Mouse (Mus musculus): ENCODE data around the gene Card14.

Card14 gene

GRCm38 (mm10) chr11:119300986-119301385 lies 6.6 kb upstream of the Card14 start:
- DNase-seq (ENCODE audit: low read depth in 1 of 2, low spot score in 2 of 2), result no peak

- no peak for DNase-seq (ENCODE audit: low read depth in 1 of 2, low spot score in 2 of 2)
Measured at GRCm38 (mm10) chr11:119304904-119305712, 2.5 kb upstream of the Card14 start.

- DNase-seq (ENCODE audit: low read depth in 1 of 2, low spot score in 2 of 2), result no peak
Measured at GRCm38 (mm10) chr11:119306762-119307657, 558 bp upstream of the Card14 start.

- no peak for DNase-seq (ENCODE audit: low read depth in 1 of 2, low spot score in 2 of 2)
Measured at GRCm38 (mm10) chr11:119307916-119308315, 348 bp downstream of the Card14 start.

GRCm38 (mm10) chr11:119310621-119311020 lies 3.1 kb downstream of the Card14 start:
- no peak for DNase-seq (ENCODE audit: low read depth in 1 of 2, low spot score in 2 of 2)

- no peak for DNase-seq (ENCODE audit: low read depth in 1 of 2, low spot score in 2 of 2)
Measured at GRCm38 (mm10) chr11:119314252-119314936, 6.8 kb downstream of the Card14 start.

GRCm38 (mm10) chr11:119316720-119317119 lies 9.2 kb downstream of the Card14 start:
- DNase-seq (ENCODE audit: low read depth in 1 of 2, low spot score in 2 of 2), result no peak

GRCm38 (mm10) chr11:119322521-119322920 lies 15.0 kb downstream of the Card14 start:
- no peak for DNase-seq (ENCODE audit: low read depth in 1 of 2, low spot score in 2 of 2)

GRCm38 (mm10) chr11:119325068-119325467 lies 17.5 kb downstream of the Card14 start:
- DNase-seq (ENCODE audit: low read depth in 1 of 2, low spot score in 2 of 2), result no peak

GRCm38 (mm10) chr11:119330592-119330991 lies 23.0 kb downstream of the Card14 start:
- DNase-seq (ENCODE audit: low read depth in 1 of 2, low spot score in 2 of 2), result no peak

- DNase-seq (ENCODE audit: low read depth in 1 of 2, low spot score in 2 of 2), result no peak
Measured at GRCm38 (mm10) chr11:119331970-119332369, 24.4 kb downstream of the Card14 start.

- DNase-seq (ENCODE audit: low read depth in 1 of 2, low spot score in 2 of 2), result no peak
Measured at GRCm38 (mm10) chr11:119338271-119339059, 30.9 kb downstream of the Card14 start.

- DNase-seq (ENCODE audit: low read depth in 1 of 2, low spot score in 2 of 2), result no peak
Measured at GRCm38 (mm10) chr11:119339179-119339578, 31.6 kb downstream of the Card14 start.

- peak in 1 of 2 experiments; percentile 62 for DNase-seq (ENCODE audit: low read depth in 1 of 2, low spot score in 2 of 2)
Measured at GRCm38 (mm10) chr11:119339637-119340036, 32.1 kb downstream of the Card14 start.

GRCm38 (mm10) chr11:119344178-119344577 lies 36.6 kb downstream of the Card14 start:
- DNase-seq (ENCODE audit: low read depth in 1 of 2, low spot score in 2 of 2), result no peak

- DNase-seq (ENCODE audit: low read depth in 1 of 2, low spot score in 2 of 2), result no peak
Measured at GRCm38 (mm10) chr11:119344865-119345264, 37.3 kb downstream of the Card14 start.

GRCm38 (mm10) chr11:119347125-119347524 lies 39.6 kb downstream of the Card14 start:
- no peak for DNase-seq (ENCODE audit: low read depth in 1 of 2, low spot score in 2 of 2)

GRCm38 (mm10) chr11:119352113-119352512 lies 44.5 kb downstream of the Card14 start:
- no peak for DNase-seq (ENCODE audit: low read depth in 1 of 2, low spot score in 2 of 2)

GRCm38 (mm10) chr11:119353946-119354345 lies 46.4 kb downstream of the Card14 start:
- no peak for DNase-seq (ENCODE audit: low read depth in 1 of 2, low spot score in 2 of 2)

GRCm38 (mm10) chr11:119354798-119355442 lies 47.4 kb downstream of the Card14 start:
- DNase-seq (ENCODE audit: low read depth in 1 of 2, low spot score in 2 of 2), result peak; percentile 52 to 67

Data from monocyte, adult 2 months (primary cell).